Mouse (Mus musculus): ENCODE results near the gene Rnaseh2a.

GRCm38 (mm10) chr8:84978248-84978940, 8.8 kb upstream of the Rnaseh2a start, which contains the start of gene Junb:
- TF ChIP-seq CTCF (IDR thresholded peaks at IDR 0.05; ENCODE audit: low read depth, low read length): no peak
- TF ChIP-seq POLR2A (IDR thresholded peaks at IDR 0.05; ENCODE audit: insufficient read depth, low read length): peak; percentile 94
- TF ChIP-seq EP300 (IDR thresholded peaks at IDR 0.05; ENCODE audit: insufficient read depth, low read depth, low read length): 0 out of 2 replicates have a peak, but pooled peaks have one; percentile 43

All from ES-Bruce4 (cell line).